Mouse (Mus musculus) intestine, postnatal 0 days (tissue): ENCODE measurements around the gene Mkrn2. TPM values are rescaled to one million over a fixed set of nuclear protein-coding genes. Genes with fewer than 3 reads are reported as not detected.

Experiments
- ATAC-seq: fragments of 200-750 bp; cut with Nextera tagmentation; 2 replicates; pipeline ENCODE4 v1.8.0; 2017; ENCODE audit warnings: mild to moderate bottlenecking, moderate TSS enrichment, moderate library complexity
- H3K27ac ChIP-seq: fragments of 300-500 bp; sonication (generic); 2 replicates; pipeline ENCODE4 v1.5.1; 2014; ENCODE audit warnings: mild to moderate bottlenecking, low read depth, low read length, moderate library complexity
- H3K27me3 ChIP-seq: fragments of 300-500 bp; sonication (generic); replicated peaks from 2 replicates; pipeline ENCODE4 v1.6.1; 2014; ENCODE audit warnings: low read length, mixed read lengths; ENCODE audit not compliant: control insufficient read depth, insufficient read depth
- H3K36me3 ChIP-seq: fragments of 300-500 bp; sonication (generic); 2 replicates; pipeline ENCODE4 v1.6.1; 2014; ENCODE audit warnings: mild to moderate bottlenecking, moderate library complexity; ENCODE audit not compliant: control insufficient read depth, insufficient read depth
- H3K4me1 ChIP-seq: fragments of 300-500 bp; sonication (generic); replicated peaks from 2 replicates; pipeline ENCODE4 v1.6.1; 2014; ENCODE audit warnings: antibody characterized with exemption, low read length, mixed read lengths; ENCODE audit not compliant: control insufficient read depth, insufficient read depth
- H3K4me2 ChIP-seq: fragments of 300-500 bp; sonication (generic); replicated peaks from 2 replicates; pipeline ENCODE4 v1.6.1; 2014; ENCODE audit warnings: low read depth, mild to moderate bottlenecking, moderate library complexity
- H3K4me3 ChIP-seq: fragments of 300-500 bp; sonication (generic); 2 replicates; pipeline ENCODE4 v1.5.1; 2014; ENCODE audit warnings: low read depth, low read length
- H3K9ac ChIP-seq: fragments of 300-500 bp; sonication (generic); 2 replicates; pipeline ENCODE4 v1.6.1; 2014; ENCODE audit warnings: mild to moderate bottlenecking, low read depth, low read length
- H3K9me3 ChIP-seq: fragments of 300-500 bp; sonication (generic); 2 replicates; pipeline ENCODE4 v1.6.1; 2016; ENCODE audit warnings: mixed run types; ENCODE audit not compliant: control insufficient read depth
- CTCF ChIP-seq: sonication (generic); IDR thresholded peaks from 2 replicates; pipeline ENCODE4 v1.5.1; 2016; ENCODE audit warnings: low read depth, mild to moderate bottlenecking, control low read depth, antibody characterized with exemption, moderate library complexity
- WGBS: fragments of 180-500 bp; shearing (Covaris S2); extraction: QIAGEN DNeasy Blood & Tissue Kit; methylation state at CpG from one replicate; pipeline ENCODE4 v1.1.7; 2014; 5-methylcytosine and 5-hydroxymethylcytosine counted together
- polyA plus RNA-seq: library from polyadenylated mRNA; unstranded; fragments of >200 nt; fragmentation: Nextera tagmentation; extraction: Ambion mirVana; gene quantifications from 2 replicates; pipeline ENCODE4 v1.2.1, GENCODE M21; 2015

The Mkrn2 gene
- polyA plus RNA-seq, 1 experiment from 2014 or later = 13.4 TPM

- H3K27me3 ChIP-seq = no peaks in the 10 kb centered on the region
- no peaks in the 10 kb centered on the region for H3K9me3 ChIP-seq
- no peak overlapping the region for H3K4me2 ChIP-seq
- WGBS = 80% methylated on average over 5 of the region's 5 CpGs
- H3K27ac ChIP-seq = no peak overlapping the region
- H3K36me3 ChIP-seq = peaks cover 33% of the 10 kb centered on the region
- ATAC-seq = no peak
- H3K4me1 ChIP-seq = no peaks in the 10 kb centered on the region
- H3K4me3 ChIP-seq = no peak overlapping the region
- TF ChIP-seq CTCF = no peak
- no peak overlapping the region for H3K9ac ChIP-seq
These were observed 24.3 kb upstream of the Mkrn2 start for GRCm38 (mm10) chr6:115577407-115577806.

- 86% methylated on average over 9 of the region's 9 CpGs for WGBS
- H3K4me3 ChIP-seq = no peak overlapping the region
- H3K27ac ChIP-seq = no peak overlapping the region
- ATAC-seq = no peak
- H3K9me3 ChIP-seq = no peaks in the 10 kb centered on the region
- H3K4me2 ChIP-seq = no peak overlapping the region
- H3K36me3 ChIP-seq = peaks cover 33% of the 10 kb centered on the region
- no peak overlapping the region for H3K9ac ChIP-seq
- H3K27me3 ChIP-seq = no peaks in the 10 kb centered on the region
- no peaks in the 10 kb centered on the region for H3K4me1 ChIP-seq
- TF ChIP-seq CTCF = no peak
These were observed 23.8 kb upstream of the Mkrn2 start for GRCm38 (mm10) chr6:115577941-115578340.

GRCm38 (mm10) chr6:115580810-115581209 lies 20.9 kb upstream of the Mkrn2 start:
- 85% methylated on average over 3 of the region's 3 CpGs for WGBS

GRCm38 (mm10) chr6:115582328-115583115 lies 19.2 kb upstream of the Mkrn2 start:
- H3K9me3 ChIP-seq = no peaks in the 10 kb centered on the region
- no peak overlapping the region for H3K4me2 ChIP-seq
- no peak overlapping the region for H3K4me3 ChIP-seq
- no peak overlapping the region for H3K27ac ChIP-seq
- 88% methylated on average over 10 of the region's 10 CpGs for WGBS
- no peaks in the 10 kb centered on the region for H3K27me3 ChIP-seq
- ATAC-seq = no peak
- TF ChIP-seq CTCF = no peak
- H3K4me1 ChIP-seq = no peaks in the 10 kb centered on the region
- H3K36me3 ChIP-seq = peaks cover 18% of the 10 kb centered on the region; the same call in 1 of the 2 replicates
- H3K9ac ChIP-seq = no peak overlapping the region

More at GRCm38 (mm10) chr6:115580810-115581209, 20.9 kb upstream of the Mkrn2 start:
- Histone ChIP-seq H3K9ac (no peak overlapping the region), H3K4me3 (no peak overlapping the region), H3K27ac (no peak overlapping the region), H3K4me1 (no peaks in the 10 kb centered on the region), H3K36me3 (peaks cover 33% of the 10 kb centered on the region; the same call in 1 of the 2 replicates), H3K4me2 (no peak overlapping the region), H3K9me3 (no peaks in the 10 kb centered on the region), H3K27me3 (no peaks in the 10 kb centered on the region)
- TF ChIP-seq CTCF = no peak
- ATAC-seq = no peak

GRCm38 (mm10) chr6:115583430-115584125 lies 18.1 kb upstream of the Mkrn2 start:
- TF ChIP-seq CTCF = no peak
- no peak overlapping the region for H3K4me2 ChIP-seq
- no peak overlapping the region for H3K9ac ChIP-seq
- peaks cover 14% of the 10 kb centered on the region; the same call in 1 of the 2 replicates for H3K36me3 ChIP-seq
- H3K27ac ChIP-seq = no peak overlapping the region
- H3K9me3 ChIP-seq = no peaks in the 10 kb centered on the region
- WGBS = 85% methylated on average over 6 of the region's 6 CpGs
- no peak overlapping the region for H3K4me3 ChIP-seq
- peak; percentile 33; the same call in 1 of the 2 replicates for ATAC-seq
- no peaks in the 10 kb centered on the region for H3K4me1 ChIP-seq
- no peaks in the 10 kb centered on the region for H3K27me3 ChIP-seq

- WGBS = 62% methylated on average over 3 of the region's 3 CpGs
- Histone ChIP-seq H3K36me3 (peaks cover 14% of the 10 kb centered on the region; the same call in 1 of the 2 replicates), H3K27ac (no peak overlapping the region), H3K9me3 (no peaks in the 10 kb centered on the region), H3K4me2 (no peak overlapping the region), H3K9ac (no peak overlapping the region), H3K4me1 (no peaks in the 10 kb centered on the region), H3K27me3 (no peaks in the 10 kb centered on the region), H3K4me3 (no peak overlapping the region)
- TF ChIP-seq CTCF = peak; percentile 43
- no peak; the same call in 1 of the 2 replicates for ATAC-seq
These were observed 17.5 kb upstream of the Mkrn2 start for GRCm38 (mm10) chr6:115584176-115584575.
